Mouse (Mus musculus) G1E (cell line): ENCODE measurements around the gene Dusp5.

ENCODE experiments used
- CTCF ChIP-seq: IDR thresholded peaks from 2 replicates; pipeline ENCODE4 v1.5.1; 2012; ENCODE audit warnings: low read depth, low read length, inconsistent platforms, mixed read lengths
- GATA1 ChIP-seq: IDR thresholded peaks from 2 replicates; pipeline ENCODE4 v1.6.1; 2012; ENCODE audit warnings: borderline replicate concordance, low read length, inconsistent platforms, mixed read lengths
- GATA2 ChIP-seq: IDR thresholded peaks from 2 replicates; pipeline ENCODE4 v1.6.1; 2012; ENCODE audit warnings: low read depth, low read length, inconsistent platforms, borderline replicate concordance
- POLR2AphosphoS5 ChIP-seq: IDR thresholded peaks from 2 replicates; pipeline ENCODE4 v1.6.1; 2012; ENCODE audit warnings: low read depth, low read length, inconsistent platforms; ENCODE audit not compliant: insufficient replicate concordance
- TAL1 ChIP-seq: conservative IDR thresholded peaks from 2 replicates; pipeline ENCODE4 v1.6.1; 2012; ENCODE audit warnings: low read depth, low read length, inconsistent platforms, mixed read lengths

DNA sequence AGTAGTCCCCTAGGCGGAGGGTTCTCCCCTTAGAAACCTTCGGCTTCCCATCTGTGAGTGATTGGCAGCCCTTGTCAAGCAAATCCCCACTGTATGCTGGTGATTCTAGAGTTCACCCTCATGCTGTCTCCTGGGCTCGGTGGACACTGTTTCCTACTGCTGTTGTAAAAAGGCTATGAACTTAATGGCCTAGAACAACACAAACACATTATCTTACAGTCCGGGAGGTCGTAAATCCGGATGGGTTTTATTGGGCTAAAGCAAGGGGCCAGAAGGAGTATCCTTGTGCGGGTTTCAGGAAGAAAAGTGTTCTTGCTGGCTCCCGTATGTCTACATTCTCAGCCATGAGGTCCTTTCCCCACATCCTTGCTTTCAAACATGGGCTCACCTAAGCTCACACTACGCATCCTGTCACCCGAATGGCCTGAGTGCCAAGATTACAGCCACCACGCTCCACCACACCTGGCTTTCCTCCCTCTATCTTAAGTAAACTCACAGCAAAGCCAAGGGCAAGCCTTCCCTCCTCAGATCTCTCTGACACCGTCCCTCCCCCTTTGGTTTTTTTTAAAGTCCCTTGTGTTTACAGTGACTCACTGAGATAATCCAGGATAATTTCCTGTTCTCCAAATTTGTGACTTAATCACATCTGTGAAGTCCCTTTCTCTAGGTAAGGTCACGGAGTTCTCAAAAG lies 17.5 kb upstream of the Dusp5 start:
- TF ChIP-seq CTCF (no peak), TAL1 (no peak), GATA1 (no peak), GATA2 (no peak), POLR2AphosphoS5 (no peak)
